Mouse (Mus musculus) liver, adult (tissue): ENCODE results near the gene 1810010H24Rik.

Source experiments
- GATA4 ChIP-seq: IDR thresholded peaks from 2 replicates; pipeline ENCODE4 v1.6.1; 2014; ENCODE audit warnings: mild to moderate bottlenecking, low read length; ENCODE audit not compliant: insufficient replicate concordance

Gene 1810010H24Rik

GRCm38 (mm10) chr11:107025411-107026321 lies at the start of gene 1810010H24Rik:
Gene 1810010H24Rik, plus strand, starts transcription at chr11:107025681.
- TF ChIP-seq GATA4, result no peak

DNA sequence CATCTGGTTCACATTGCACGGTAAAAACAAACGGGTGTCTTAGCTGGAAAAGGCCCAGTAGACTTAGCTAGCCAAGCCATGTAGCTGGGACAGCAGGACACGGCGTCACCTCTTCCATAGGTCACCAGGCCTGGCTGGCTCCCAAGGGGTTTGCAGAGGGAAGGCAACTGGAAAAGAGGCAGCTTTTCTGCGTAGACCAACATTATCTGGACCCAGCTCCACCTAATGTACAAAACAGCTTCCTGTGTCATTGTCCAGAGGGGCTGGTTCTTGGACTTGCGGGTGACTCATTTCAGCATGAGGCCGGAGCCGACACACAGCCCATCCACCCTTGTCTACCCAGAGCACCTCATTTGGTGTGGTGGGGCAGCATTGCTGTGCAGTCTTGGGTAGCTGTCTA lies 49.3 kb upstream of the 1810010H24Rik start:
- TF ChIP-seq GATA4, result peak; percentile 90; the same call in 1 of the 2 replicates

DNA sequence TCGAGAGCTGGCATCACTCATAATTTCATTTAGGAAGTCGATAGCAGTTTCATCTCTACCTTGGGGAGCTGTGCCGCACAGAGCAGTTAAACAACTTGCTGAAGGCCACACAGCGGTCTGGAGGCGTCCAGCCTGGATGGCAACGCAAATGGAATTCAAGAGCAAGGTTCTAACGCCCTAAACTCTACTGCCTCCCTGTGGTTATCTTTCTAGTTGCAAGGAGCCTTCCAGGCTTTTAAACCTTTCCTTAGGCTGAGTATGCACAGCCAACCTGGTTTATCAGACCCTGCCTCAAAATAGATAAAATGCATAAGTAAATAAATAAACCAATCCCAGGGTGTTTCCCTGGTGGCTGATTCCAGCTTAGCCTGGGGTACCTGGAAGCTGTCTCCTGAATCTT lies 45.0 kb upstream of the 1810010H24Rik start:
- no peak for TF ChIP-seq GATA4

DNA sequence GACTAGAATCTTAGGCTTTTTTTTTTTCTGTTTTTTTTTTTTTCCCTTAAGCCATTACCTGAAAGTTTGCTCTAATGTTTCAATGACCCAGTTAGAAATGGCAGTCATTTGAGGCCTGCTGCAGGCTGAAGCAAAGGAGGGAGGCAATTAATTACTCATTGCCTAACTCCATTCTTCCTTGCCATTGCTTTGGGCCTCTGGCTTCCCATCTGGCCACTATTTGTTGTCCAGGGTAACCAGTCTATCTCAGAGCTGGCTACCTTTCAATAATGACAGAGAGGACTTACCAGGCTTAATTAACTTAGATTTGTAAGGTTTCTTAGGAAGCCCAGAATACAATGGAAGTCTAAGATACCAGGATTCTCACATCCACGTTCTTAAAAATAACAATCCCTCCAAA lies 43.7 kb upstream of the 1810010H24Rik start:
- TF ChIP-seq GATA4, result no peak

GRCm38 (mm10) chr11:106982351-106982750 lies 43.1 kb upstream of the 1810010H24Rik start:
- no peak for TF ChIP-seq GATA4

DNA sequence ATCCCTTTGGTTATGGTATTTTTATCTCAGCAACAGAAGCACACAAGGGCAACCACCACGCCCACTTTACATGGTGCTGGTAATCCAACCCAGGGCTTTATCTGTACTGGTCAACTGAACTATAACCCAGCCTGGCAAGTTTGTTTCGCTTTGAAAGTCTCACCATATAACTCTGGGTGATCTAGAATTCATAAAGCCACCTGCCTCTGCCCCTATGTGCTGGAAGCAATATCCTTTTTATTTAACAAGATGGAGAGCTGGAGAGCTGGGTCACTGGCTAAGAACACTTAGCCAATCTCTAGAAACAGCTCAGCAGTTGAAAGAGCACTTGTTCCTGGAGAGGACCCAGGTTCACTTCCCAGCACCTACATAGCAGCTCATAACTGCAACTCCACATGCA lies 38.1 kb upstream of the 1810010H24Rik start:
- no peak for TF ChIP-seq GATA4

DNA sequence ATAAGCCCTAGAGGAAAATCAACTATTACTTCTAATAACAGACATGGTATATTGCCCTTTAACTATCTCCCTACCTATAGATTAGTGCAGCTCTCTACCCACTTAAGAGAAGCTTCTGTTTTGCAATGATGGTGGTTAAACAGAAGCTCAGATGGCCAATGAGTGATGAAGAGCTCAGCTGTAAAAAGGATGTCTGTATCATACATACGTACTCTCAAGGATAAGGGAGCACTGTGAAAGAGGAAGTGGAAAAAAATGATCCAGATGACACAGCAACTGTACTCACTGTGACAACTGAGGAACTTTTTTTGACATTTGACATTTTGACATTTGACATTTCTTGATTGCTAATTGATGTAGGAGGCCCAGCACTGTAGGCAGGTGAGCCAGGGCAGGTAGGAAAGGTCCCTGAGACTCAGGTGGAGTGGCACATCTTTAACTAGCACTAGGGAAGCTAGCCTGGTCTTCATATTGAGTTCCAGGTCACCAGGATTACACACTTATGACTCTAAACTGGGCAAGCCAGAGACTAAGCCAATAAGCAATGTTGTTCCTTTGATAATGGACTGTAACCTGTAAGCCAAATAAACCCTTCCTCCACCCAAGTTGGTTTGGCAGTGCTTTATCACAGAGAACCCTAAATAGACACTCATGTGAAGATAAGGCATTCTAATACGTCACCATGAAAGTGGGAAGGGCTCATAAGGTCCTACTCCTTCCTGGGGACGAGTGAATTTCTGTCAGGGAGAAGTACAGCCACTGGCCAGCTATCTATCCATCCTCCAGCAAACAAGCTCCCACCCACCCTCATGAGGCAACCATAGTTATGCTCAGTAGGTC lies 31.0 kb upstream of the 1810010H24Rik start:
- no peak for TF ChIP-seq GATA4

DNA sequence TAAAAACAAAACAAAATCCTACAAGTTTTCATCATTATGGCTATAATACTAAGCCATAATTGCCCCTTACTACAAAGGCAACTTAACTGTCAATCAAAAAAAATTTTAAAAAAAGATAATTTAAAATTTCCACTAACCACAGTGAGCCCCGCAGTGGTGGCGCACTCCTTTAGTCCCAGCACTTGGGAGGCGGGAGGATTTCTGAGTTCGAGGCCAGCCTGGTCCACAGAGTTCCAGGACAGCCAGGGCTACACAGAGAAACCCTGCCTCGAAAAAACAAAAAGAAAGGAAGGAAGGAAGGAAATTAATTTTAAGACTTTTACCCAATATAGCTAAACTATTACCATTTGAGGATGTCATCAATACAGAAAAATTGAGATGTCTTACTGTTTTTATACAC lies 27.5 kb upstream of the 1810010H24Rik start:
- TF ChIP-seq GATA4, result no peak

GRCm38 (mm10) chr11:106998651-106999150 lies 26.8 kb upstream of the 1810010H24Rik start:
- TF ChIP-seq GATA4, result no peak

DNA sequence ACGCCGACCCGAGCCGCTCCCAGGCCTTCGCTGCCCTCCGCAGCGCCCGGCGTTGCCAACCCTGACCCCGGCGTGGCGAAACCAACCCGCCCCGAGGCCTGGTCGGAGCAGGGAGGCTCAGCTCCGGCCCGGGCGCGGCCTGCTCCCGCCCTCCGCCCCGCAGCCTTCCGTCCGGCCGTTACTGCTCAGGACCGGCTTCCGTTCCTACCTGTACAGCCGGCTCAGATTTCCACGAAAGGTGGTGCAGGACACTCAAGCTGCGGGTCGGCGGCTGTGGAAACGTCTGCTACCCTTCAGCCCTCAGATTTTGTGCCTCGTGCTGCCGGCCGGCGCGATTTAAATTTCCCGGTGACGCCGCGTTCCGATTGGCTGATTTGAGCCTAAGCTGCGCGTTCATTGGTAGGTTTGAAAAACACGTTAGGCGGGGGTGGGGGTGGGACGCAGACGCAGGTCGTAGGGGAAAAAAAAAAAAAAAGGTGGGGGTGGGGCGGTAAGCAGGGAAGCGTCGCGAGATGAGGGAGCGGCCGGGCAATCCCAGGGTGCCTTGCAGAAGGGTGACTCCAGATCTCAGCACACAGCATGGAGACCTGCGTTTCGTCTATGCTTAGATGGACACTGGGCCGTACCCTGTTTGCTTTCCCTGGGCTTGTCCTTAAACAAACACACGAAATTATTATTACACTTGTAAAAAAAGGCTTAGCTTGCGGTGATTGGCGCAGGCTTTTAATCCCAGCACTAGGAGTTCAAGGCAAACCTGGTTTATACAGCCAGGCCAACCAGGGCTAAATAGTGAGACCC lies 26.1 kb upstream of the 1810010H24Rik start, which contains the start of gene Kpna2:
Gene Kpna2, minus strand, starts transcription at position 391 of the 798 bp plus-strand sequence.
- TF ChIP-seq GATA4, result no peak

DNA sequence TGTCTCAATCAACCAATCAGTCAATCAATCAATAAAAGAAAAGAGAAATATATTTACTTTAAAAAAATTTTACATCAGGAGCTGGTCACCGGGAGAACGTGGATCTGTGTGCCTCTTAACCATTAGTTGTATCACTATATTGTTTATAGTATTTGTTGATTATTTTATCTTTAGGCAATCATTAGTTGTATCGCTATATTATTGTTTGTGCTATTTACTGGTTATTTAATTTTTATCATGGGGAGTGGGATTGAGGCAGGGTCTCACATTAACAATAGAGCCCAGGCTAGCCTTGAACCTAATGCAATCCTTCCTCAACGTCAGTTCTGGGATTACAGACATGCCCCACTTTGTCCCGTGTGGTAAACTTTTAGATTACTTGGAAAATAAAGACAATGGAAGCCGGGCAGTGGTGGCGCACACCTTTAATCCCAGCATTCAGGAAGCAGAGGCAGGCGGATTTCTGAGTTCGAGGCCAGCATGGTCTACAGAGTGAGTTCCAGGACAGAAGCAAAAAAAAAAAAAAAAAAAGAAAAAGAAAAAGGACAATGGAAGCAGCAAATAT lies 25.4 kb upstream of the 1810010H24Rik start:
- TF ChIP-seq GATA4, result no peak

DNA sequence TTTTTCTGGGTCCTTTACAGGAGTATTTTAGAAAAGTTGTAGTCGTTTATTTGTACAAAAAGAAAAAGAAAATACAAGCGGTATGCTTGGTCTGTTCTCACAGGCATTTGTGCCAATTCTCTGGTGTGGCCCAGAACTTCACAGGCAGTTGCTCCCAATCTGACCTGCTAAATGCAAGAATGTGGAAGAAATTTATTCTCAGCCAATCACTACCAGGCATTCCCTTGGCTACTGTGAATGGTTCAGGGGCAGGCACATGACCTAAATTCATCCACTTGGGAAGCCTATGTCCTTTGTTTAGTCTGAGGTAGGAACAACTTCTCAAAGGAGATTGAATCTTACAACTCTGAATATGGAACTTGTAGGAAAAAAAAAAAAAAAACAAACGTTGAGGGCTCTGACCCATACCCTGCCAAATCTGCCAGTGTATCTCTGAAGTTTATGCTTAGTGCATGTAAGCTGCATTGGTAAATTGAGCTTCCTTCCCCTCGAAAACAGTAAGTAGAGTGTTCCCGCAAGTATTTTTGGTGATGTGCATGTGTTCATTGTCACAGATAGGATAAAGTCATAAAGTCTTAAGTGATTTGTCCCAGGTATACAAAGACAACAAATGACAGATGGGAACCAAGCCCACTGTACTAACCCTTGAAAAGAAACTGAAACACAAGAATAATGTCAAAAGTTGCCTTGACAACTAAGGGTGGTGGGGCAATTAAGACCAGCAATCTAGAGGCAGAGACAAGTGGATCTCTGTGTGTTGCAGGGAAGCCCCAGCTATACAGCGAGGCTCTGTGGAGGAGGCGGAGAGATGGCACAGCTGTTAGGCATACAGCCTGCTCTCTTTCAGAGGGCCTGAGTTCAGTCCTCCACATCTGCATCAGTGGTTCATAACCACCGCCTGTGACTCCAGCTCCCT lies 23.5 kb upstream of the 1810010H24Rik start:
- TF ChIP-seq GATA4, result no peak

- no peak for TF ChIP-seq GATA4
These were observed 19.9 kb upstream of the 1810010H24Rik start for GRCm38 (mm10) chr11:107005538-107005937.
